Mouse (Mus musculus) midbrain, postnatal 0 days (tissue): ENCODE data around the gene Foxi1. TPM values are rescaled to one million over a fixed set of nuclear protein-coding genes. Genes with fewer than 3 reads are reported as not detected.

Experiments used
- ATAC-seq: fragments of 200-750 bp; cut with Nextera tagmentation; 2 replicates; pipeline ENCODE4 v1.8.0; 2017; ENCODE audit warnings: moderate number of reproducible peaks, mild to moderate bottlenecking, moderate TSS enrichment, moderate library complexity; ENCODE audit not compliant: low FRiP score
- DNase-seq: peaks from one replicate; pipeline ENCODE4 v3.0.0-alpha.2; 2015; ENCODE audit warnings: low spot score
- H3K27ac ChIP-seq: fragments of 300-500 bp; sonication (generic); 2 replicates; pipeline ENCODE4 v1.5.1; 2014; ENCODE audit warnings: low read depth, mild to moderate bottlenecking, low read length, mixed read lengths
- H3K27me3 ChIP-seq: fragments of 300-500 bp; sonication (generic); 2 replicates; pipeline ENCODE4 v1.6.1; 2014; ENCODE audit warnings: low read length, control low read depth, mixed read lengths; ENCODE audit not compliant: insufficient read depth
- H3K36me3 ChIP-seq: fragments of 300-500 bp; sonication (generic); 2 replicates; pipeline ENCODE4 v1.6.1; 2014; ENCODE audit warnings: low read length, control low read depth, mixed read lengths; ENCODE audit not compliant: insufficient read depth
- H3K4me1 ChIP-seq: fragments of 300-500 bp; sonication (generic); 2 replicates; pipeline ENCODE4 v1.6.1; 2014; ENCODE audit warnings: mild to moderate bottlenecking, control low read depth, antibody characterized with exemption, low read length, mixed read lengths; ENCODE audit not compliant: insufficient read depth
- H3K4me2 ChIP-seq: fragments of 300-500 bp; sonication (generic); 2 replicates; pipeline ENCODE4 v1.6.1; 2014; ENCODE audit warnings: low read depth, mild to moderate bottlenecking, low read length, mixed read lengths; ENCODE audit not compliant: poor library complexity, severe bottlenecking
- H3K4me3 ChIP-seq: fragments of 300-500 bp; sonication (generic); 2 replicates; pipeline ENCODE4 v1.5.1; 2014; ENCODE audit warnings: low read depth, mild to moderate bottlenecking, low read length, moderate library complexity
- H3K9ac ChIP-seq: fragments of 300-500 bp; sonication (generic); replicated peaks from 2 replicates; pipeline ENCODE4 v1.6.1; 2014; ENCODE audit warnings: mild to moderate bottlenecking, low read length, moderate library complexity, mixed read lengths; ENCODE audit not compliant: poor library complexity, severe bottlenecking
- H3K9me3 ChIP-seq: fragments of 300-500 bp; sonication (generic); 2 replicates; pipeline ENCODE4 v1.6.1; 2016; ENCODE audit warnings: low read length, control low read depth
- CTCF ChIP-seq: IDR thresholded peaks from 2 replicates; pipeline ENCODE4 v1.5.1; 2016; ENCODE audit warnings: antibody characterized with exemption, mild to moderate bottlenecking
- WGBS: fragments of 180-500 bp; shearing (Covaris S2); extraction: QIAGEN DNeasy Blood & Tissue Kit; methylation state at CpG from one replicate; pipeline ENCODE4 v1.1.7; 2014; 5-methylcytosine and 5-hydroxymethylcytosine counted together
- polyA plus RNA-seq: library from polyadenylated mRNA; unstranded; fragments of >200 nt; fragmentation: Nextera tagmentation; extraction: Ambion mirVana; gene quantifications from 2 replicates; pipeline ENCODE4 v1.2.1, GENCODE M21; 2015
- total RNA-seq: library from RNA; depleted of rRNA; stranded (reverse); fragments of >200 nt; gene quantifications from 2 replicates; pipeline ENCODE4 v1.2.3, GENCODE M21; 2014; rRNA removed

Gene Foxi1
- total RNA-seq: 0.05 TPM in 1 of 2 replicates, not detected in the other
- not detected in 2 replicates for polyA plus RNA-seq

DNA sequence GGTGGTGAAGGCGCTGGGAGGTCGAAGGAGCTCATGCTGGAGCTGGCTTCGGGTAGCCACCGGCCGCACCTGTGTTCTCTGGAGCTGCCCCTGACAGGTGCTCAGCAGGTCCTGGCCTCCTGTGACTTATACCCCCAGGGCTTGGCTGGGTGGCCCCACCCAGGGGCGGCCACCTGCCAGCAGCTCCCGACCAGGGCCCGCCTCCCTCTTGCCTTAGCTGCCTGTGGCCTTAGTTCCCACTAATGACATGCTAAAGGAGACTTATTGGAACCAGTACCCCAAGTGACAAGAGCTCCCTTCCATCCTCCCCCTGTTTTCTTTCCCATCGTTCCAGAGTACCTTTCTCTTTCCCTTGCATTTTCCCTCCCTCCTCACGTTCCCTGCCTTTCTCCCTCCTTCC, at the start of gene Foxi1:
Foxi1 (minus strand) TSS at position 101 of the 400 bp plus-strand sequence.
- DNase-seq (no peak), ATAC-seq (no peak)
- TF ChIP-seq CTCF: no peak
- Histone ChIP-seq H3K27me3 (no peaks in the 10 kb centered on the region), H3K9ac (no peak within 1 kb of the TSS), H3K9me3 (no peaks in the 10 kb centered on the region), H3K4me2 (no peak within 1 kb of the TSS), H3K27ac (no peak within 1 kb of the TSS), H3K4me1 (no peaks in the 10 kb centered on the region), H3K4me3 (no peak within 1 kb of the TSS), H3K36me3 (no peaks in the 10 kb centered on the region)
- 79% methylated on average over 10 of the region's 10 CpGs for WGBS

DNA sequence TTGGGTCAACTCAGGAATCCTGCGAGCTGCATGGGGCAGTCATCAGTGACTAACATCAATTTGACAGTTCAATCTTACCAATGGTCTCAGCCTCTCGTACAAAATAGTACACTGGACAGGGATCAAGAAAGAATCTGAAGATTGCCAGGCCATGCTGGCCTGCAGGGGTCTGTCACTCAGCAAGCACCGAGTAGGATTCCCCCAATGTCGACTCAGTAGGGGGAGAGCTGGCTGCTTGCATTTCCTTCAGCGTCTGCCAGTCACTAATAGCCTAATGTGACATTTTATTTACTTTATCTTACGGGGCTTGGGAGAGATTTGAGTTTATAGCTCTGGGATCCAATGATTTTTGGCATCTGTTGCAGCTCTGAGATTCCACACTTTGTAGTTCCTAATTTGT, 35.1 kb upstream of the Foxi1 start:
- DNase-seq (no peak), ATAC-seq (no peak)
- 58% methylated on average over 6 of the region's 6 CpGs for WGBS
- no peaks in the 10 kb centered on the region for H3K27me3 ChIP-seq
- no peaks in the 10 kb centered on the region for H3K36me3 ChIP-seq
- H3K4me1 ChIP-seq: no peaks in the 10 kb centered on the region
- no peaks in the 10 kb centered on the region for H3K9me3 ChIP-seq
- no peak overlapping the region for H3K4me3 ChIP-seq
- no peak overlapping the region for H3K4me2 ChIP-seq
- no peak for TF ChIP-seq CTCF
- H3K9ac ChIP-seq: no peak overlapping the region
- no peak overlapping the region for H3K27ac ChIP-seq

DNA sequence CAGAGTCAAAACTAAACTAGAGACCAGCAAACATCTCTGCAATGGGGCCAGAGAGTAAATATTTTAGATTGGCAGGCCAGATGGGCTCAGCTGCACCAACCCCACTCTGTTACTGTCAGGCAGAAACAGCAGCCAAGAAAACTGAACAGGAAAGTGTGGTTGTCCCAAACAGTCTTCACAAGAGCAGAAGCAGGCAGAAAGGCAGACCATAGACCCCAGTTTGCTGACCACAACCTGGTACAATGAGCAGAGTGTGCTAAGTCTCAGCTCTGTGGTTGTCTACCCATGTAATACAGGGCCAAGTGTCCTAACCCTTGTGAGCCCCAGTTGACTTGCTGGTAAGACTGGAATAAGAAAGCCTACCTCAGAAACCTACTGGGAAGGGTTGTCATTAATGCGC, 32.4 kb upstream of the Foxi1 start:
- Histone ChIP-seq H3K36me3 (no peaks in the 10 kb centered on the region), H3K4me2 (no peak overlapping the region), H3K4me1 (no peaks in the 10 kb centered on the region), H3K27me3 (no peaks in the 10 kb centered on the region), H3K9me3 (no peaks in the 10 kb centered on the region), H3K27ac (no peak overlapping the region), H3K9ac (no peak overlapping the region), H3K4me3 (no peak overlapping the region)
- ATAC-seq (no peak), DNase-seq (no peak)
- WGBS: 100% methylated on average over 1 of the region's 1 CpGs
- no peak for TF ChIP-seq CTCF

DNA sequence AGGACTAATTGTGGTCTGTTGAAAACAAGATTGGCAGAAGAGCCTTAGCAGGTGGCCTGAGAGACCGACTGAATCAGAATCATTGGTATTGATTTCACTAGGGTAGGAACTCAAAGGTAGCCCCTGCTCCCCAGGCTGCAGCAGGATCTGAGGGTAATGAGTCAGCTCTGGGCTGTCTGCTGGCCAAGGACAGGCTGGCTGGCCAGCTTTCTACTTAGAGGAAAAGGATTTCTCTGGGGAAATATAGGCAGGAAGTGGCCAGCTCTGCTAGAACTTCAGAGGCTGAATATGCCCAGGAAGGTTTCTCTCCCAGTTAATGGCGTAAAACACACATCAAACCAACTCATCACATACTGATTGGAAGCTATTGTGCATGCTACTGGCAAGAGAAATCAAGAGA, 31.8 kb upstream of the Foxi1 start:
- DNase-seq (no peak), ATAC-seq (no peak)
- no peak for TF ChIP-seq CTCF
- Histone ChIP-seq H3K4me2 (no peak overlapping the region), H3K4me3 (no peak overlapping the region), H3K9me3 (no peaks in the 10 kb centered on the region), H3K36me3 (no peaks in the 10 kb centered on the region), H3K4me1 (no peaks in the 10 kb centered on the region), H3K27ac (no peak overlapping the region), H3K9ac (no peak overlapping the region), H3K27me3 (no peaks in the 10 kb centered on the region)
- whole genome bisulfite sequencing: 80% methylated on average over 2 of the region's 2 CpGs

DNA sequence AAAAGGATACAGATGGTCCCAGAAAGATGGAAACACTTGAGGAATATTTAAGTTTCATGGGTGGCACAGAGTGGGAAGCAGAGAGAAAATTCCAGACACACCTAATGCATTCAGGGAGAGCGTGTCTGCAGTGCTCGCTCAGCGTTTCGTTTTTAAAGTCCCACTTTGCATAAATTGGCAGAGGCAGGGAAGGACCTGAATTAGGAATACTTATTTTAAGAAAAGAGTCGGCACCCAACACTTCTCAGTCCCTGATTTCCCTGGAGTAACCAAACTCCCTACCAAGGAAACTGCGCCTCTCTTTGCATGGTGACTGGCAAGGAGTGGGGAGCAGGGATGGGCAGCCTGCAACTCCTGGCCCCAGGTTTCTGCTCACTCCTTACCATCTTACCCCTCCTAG, 29.0 kb upstream of the Foxi1 start:
- no peaks in the 10 kb centered on the region for H3K36me3 ChIP-seq
- no peaks in the 10 kb centered on the region for H3K9me3 ChIP-seq
- WGBS: 75% methylated on average over 6 of the region's 6 CpGs
- H3K9ac ChIP-seq: no peak overlapping the region
- no peaks in the 10 kb centered on the region for H3K27me3 ChIP-seq
- ATAC-seq (no peak), DNase-seq (no peak)
- no peak overlapping the region for H3K4me2 ChIP-seq
- H3K27ac ChIP-seq: no peak overlapping the region
- H3K4me1 ChIP-seq: no peaks in the 10 kb centered on the region
- H3K4me3 ChIP-seq: no peak overlapping the region
- TF ChIP-seq CTCF: no peak

DNA sequence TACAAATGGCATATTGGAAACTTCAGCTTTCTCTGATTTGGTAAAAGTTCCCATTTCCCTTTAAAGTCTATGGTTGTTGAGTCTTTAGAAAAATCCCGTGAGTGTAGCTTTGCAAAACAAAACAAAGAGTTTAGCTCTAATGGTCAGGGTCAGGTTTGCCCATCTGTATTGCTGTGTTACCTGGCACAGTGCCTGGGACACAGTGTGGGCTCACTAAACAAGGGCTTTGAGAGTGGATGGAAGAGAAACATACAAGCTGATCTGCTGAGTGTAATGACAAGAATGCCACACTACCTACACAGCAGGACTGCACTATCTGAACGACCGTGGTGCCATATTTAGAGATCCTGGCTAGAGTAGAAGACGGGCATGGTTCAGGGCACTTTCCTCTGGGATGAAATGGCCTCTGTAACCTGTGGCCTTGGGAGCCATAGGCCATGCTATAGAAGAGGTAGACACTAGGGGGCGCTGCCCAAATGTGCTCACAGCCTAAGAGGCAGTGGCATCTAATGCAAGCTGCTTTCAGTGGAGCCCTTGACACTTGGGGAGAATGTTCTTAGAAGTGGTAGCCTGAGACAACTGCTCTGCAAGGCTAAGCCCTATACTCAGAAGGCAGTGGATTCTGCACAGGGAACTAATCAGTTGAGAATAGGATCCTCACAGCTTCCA, 28.3 kb upstream of the Foxi1 start:
- Histone ChIP-seq H3K27me3 (no peaks in the 10 kb centered on the region), H3K9ac (no peak overlapping the region), H3K4me2 (no peak overlapping the region), H3K36me3 (no peaks in the 10 kb centered on the region), H3K27ac (no peak overlapping the region), H3K9me3 (no peaks in the 10 kb centered on the region), H3K4me1 (no peaks in the 10 kb centered on the region), H3K4me3 (no peak overlapping the region)
- peak; percentile 50 for DNase-seq
- TF ChIP-seq CTCF: peak; percentile 60
- ATAC-seq: no peak
- 42% methylated on average over 5 of the region's 5 CpGs for WGBS
